Mouse (Mus musculus): ENCODE results near the gene Luc7l3. TPM values are rescaled to one million over a fixed set of nuclear protein-coding genes. Genes with fewer than 3 reads are reported as not detected.

Luc7l3 gene
- polyA plus RNA-seq, 1 experiment from 2014 or later = 127 TPM

DNA sequence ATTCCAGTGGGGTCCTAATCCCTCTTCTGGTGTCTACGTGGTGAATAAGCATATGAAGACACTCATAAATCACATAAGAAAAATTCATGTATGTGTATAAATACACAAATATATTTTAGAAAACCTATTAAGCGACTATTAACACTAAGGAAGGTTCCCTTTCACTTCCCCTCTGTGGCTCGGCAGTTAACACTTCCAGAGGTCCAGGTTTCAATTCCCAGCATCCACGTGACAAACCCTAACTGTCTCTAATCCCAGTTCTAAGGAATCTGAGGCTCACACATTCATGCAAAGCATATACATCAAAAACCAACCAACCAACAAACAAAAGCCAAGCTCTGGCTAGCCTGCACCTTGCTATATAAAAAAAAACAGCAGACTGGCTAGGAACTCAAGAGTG, 4.3 kb downstream of the Luc7l3 start:
- Histone ChIP-seq H3K4me1 (peaks cover 62% of the 10 kb centered on the region), H3K27ac (no peak overlapping the region), H3K36me3 (peaks cover 13% of the 10 kb centered on the region), H3K4me2 (no peak overlapping the region), H3K27me3 (no peaks in the 10 kb centered on the region), H3K9ac (no peak overlapping the region), H3K4me3 (replicated peaks) (no peak overlapping the region), H3K9me3 (replicated peaks) (no peaks in the 10 kb centered on the region)
- no peak for ATAC-seq (replicated peaks; ENCODE audit: low FRiP score)
- WGBS = 51% methylated on average over 4 of the region's 4 CpGs

DNA sequence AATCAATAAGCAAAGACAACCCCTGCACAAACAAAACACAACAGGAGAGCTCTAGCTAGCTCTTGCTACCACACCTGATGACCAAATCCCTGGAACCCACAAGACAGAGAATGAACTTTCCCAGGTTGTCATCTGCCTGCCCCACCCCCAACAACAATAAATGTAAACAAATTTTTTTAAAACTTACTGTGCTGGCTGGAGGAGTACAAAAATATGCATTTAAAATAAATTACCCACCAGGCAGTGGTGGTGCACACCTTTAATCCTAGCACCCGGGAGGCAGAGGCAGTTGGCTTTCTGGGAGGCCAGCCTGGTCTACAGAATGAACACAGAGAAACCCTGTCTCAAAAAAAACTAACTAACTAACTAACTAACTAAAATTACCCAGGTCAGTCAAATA, 4.8 kb downstream of the Luc7l3 start:
- ATAC-seq (replicated peaks; ENCODE audit: low FRiP score) = no peak
- peaks cover 58% of the 10 kb centered on the region for H3K4me1 ChIP-seq
- 77% methylated on average over 1 of the region's 1 CpGs for WGBS

DNA sequence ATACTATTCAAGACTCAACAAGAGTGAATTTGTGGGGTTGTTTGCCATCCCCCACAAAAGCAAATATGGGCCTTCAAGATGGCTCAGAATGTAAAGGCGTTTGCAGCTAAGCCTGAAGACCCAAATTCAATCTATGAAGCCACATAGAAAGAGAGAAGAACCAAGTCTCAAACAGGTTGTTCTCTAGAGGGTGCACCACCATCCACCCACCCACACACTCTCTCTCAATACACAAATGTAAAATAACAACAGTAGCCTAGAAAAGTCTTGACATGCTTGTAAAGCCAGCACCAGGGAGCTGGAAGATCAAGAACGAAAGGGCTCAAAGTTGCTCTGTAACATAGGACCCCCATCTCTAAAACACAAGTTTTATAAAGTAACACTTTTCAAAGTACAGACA, 5.3 kb downstream of the Luc7l3 start:
- no peak overlapping the region for H3K27ac ChIP-seq
- no peaks in the 10 kb centered on the region for H3K9me3 ChIP-seq (replicated peaks)
- no peaks in the 10 kb centered on the region for H3K27me3 ChIP-seq
- H3K4me1 ChIP-seq = peaks cover 58% of the 10 kb centered on the region
- no peak overlapping the region for H3K4me2 ChIP-seq
- WGBS = 74% methylated on average over 2 of the region's 2 CpGs
- ATAC-seq (replicated peaks; ENCODE audit: low FRiP score) = no peak
- peaks cover 13% of the 10 kb centered on the region for H3K36me3 ChIP-seq
- no peak overlapping the region for H3K9ac ChIP-seq
- no peak overlapping the region for H3K4me3 ChIP-seq (replicated peaks)

More for the DNA sequence above, 4.8 kb downstream of the Luc7l3 start:
- H3K9me3 ChIP-seq (replicated peaks) = no peaks in the 10 kb centered on the region
- no peak overlapping the region for H3K27ac ChIP-seq
- H3K4me3 ChIP-seq (replicated peaks) = no peak overlapping the region
- H3K9ac ChIP-seq = no peak overlapping the region
- no peak overlapping the region for H3K4me2 ChIP-seq
- peaks cover 13% of the 10 kb centered on the region for H3K36me3 ChIP-seq
- H3K27me3 ChIP-seq = no peaks in the 10 kb centered on the region

DNA sequence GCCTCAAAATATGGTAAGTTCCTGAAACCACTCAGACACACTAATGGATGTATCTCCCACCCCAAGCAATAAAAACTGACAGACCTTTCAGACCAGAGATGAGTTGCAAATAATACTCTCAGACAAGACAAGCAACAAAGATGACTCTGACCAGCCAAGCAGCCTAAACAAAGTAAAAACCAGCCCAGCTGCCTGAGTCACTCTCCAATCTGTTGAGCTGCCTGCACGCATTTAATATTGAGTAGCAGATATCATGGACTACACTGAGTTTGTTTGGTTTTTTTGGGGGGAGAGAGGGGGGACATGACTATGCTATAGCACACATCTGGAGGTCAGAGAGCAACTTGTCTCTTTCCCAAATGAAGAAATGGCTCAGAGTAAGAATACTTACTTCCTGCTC, 6.5 kb downstream of the Luc7l3 start:
- no peak overlapping the region for H3K4me3 ChIP-seq (replicated peaks)
- no peak overlapping the region for H3K9ac ChIP-seq
- peaks cover 16% of the 10 kb centered on the region for H3K36me3 ChIP-seq
- no peaks in the 10 kb centered on the region for H3K9me3 ChIP-seq (replicated peaks)
- no peaks in the 10 kb centered on the region for H3K27me3 ChIP-seq
- H3K4me1 ChIP-seq = peaks cover 57% of the 10 kb centered on the region
- H3K4me2 ChIP-seq = no peak overlapping the region
- 50% methylated on average over 1 of the region's 1 CpGs for WGBS
- no peak for ATAC-seq (replicated peaks; ENCODE audit: low FRiP score)
- H3K27ac ChIP-seq = no peak overlapping the region

DNA sequence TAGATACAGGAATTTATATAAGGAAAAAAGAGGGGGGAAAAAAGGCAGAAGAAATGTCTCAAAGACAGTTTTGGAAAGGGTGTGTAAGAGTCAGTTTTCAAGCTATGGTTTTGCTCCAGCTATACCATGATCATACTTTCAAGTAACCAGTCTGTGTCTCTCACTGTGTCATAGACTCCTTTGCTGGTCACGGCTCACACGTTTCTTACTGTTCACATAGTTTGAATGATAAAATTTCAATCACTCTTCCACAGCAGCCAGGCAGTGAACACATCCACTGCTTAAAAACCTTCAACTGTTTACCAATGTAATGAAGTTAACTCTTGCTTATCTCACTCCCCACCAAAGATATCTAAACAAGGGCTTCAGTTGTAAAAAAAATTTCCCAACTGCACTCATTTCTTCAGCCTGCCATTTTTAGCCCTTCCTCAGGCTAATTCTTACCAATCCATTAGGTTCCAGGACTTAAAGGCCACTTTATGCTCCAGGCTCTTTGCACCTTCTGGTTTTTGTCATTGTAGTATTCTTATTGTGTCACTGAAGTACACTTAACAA, 7.6 kb downstream of the Luc7l3 start:
- H3K36me3 ChIP-seq = peaks cover 11% of the 10 kb centered on the region
- H3K9me3 ChIP-seq (replicated peaks) = no peaks in the 10 kb centered on the region
- WGBS = 59% methylated on average over 2 of the region's 2 CpGs
- no peak overlapping the region for H3K4me2 ChIP-seq
- H3K4me3 ChIP-seq (replicated peaks) = no peak overlapping the region
- H3K27me3 ChIP-seq = no peaks in the 10 kb centered on the region
- ATAC-seq (replicated peaks; ENCODE audit: low FRiP score) = no peak
- H3K4me1 ChIP-seq = peaks cover 45% of the 10 kb centered on the region
- H3K9ac ChIP-seq = no peak overlapping the region
- no peak overlapping the region for H3K27ac ChIP-seq

DNA sequence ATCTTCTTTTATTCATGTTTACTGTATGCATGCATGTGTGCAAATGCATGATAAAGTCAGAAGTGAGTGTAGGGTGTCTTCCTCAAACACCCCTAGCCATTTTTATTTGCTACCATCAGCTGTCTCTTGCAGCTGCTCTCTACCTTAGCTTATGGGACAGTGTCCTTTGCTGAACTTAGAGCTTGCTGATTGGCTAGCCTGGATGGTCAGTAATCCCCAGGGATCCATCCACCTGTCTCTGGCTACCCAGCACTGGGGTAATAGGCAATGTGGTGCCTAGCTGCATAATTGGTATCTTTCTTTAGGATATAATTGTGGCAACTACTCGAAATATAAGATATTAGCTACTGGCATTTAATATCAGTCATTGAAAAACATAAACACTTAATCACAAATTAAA, 9.1 kb downstream of the Luc7l3 start:
- Histone ChIP-seq H3K36me3 (peaks cover 8% of the 10 kb centered on the region; the same call in 1 of the 2 replicates), H3K9me3 (replicated peaks) (no peaks in the 10 kb centered on the region), H3K9ac (no peak overlapping the region), H3K4me3 (replicated peaks) (no peak overlapping the region), H3K4me2 (no peak overlapping the region), H3K4me1 (peaks cover 37% of the 10 kb centered on the region), H3K27me3 (no peaks in the 10 kb centered on the region), H3K27ac (no peak overlapping the region)
- ATAC-seq (replicated peaks; ENCODE audit: low FRiP score) = no peak
- WGBS = 93% methylated on average over 1 of the region's 1 CpGs

DNA sequence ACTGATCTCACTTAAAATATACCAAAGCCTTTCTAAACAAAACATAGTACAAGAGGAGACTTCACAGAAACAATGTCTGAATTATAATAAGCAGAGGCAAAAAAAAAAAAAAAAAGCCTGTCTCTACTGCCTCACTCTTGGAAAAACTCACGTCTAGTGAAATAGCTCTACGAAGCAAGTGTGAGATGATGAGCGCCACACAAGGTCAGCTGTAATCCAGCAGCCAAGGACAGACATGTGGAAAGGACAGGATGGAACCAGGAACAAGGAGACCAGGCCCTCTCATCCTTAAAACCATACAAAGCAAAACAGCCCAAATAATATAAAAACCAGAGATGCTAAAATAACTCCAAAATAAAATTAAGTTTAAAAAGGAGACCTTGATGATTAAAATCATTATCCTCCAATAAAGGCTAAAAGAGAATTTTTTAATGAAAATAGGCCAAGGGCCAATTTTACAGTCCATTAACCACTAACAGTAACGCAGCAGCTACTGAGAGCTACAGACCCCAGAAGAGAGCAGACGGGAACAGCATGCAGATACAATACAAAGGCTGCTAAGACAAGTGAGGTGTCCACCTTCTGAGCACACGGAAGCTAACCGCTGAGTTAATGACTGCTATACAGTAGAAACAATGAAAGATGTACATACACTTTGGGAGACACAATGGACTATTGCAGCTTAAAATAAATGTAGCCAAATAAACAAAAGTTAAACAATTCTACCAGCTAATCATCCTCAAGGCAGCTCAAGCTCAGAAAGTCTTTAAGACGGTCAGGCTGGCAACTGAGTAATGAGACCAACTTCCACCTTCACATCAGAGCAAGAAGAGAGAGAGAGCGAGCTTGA, 26.6 kb downstream of the Luc7l3 start:
- WGBS = 75% methylated on average over 9 of the region's 9 CpGs
- Histone ChIP-seq H3K9me3 (replicated peaks) (no peaks in the 10 kb centered on the region), H3K36me3 (peaks cover 93% of the 10 kb centered on the region), H3K27me3 (no peaks in the 10 kb centered on the region), H3K4me2 (no peak overlapping the region), H3K4me1 (no peaks in the 10 kb centered on the region), H3K27ac (no peak overlapping the region), H3K9ac (no peak overlapping the region), H3K4me3 (replicated peaks) (no peak overlapping the region)
- ATAC-seq (replicated peaks; ENCODE audit: low FRiP score) = no peak

DNA sequence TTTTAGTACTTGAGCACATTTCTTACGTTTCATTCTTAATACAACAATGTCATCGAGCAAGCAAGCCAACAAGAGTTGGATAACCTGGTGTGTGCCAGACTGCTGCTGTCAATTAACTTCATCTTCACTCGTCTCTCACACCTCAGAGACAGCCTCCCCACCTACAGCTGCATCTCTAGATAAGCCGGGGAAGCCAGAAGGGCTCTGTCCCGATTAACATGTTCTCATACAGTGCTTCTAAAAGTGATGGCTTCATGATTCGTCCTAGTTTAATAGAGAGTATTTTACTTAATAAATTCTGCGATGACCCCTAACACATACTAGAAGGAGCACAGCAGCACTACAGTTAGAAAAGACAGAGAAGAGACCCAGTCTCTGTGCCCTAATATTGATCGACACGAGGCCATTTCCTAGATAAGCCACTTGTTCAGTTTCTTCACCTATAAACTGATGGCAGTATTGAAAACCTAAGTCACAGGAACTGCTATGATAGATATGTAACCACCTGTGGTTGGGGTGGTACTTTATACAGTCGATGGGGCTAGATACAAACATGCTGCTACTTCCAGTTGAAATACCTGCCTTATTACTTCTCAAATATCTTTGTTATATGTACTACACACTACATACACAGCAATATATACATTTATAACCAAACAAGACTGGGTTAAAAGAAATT, 31.6 kb downstream of the Luc7l3 start:
- H3K36me3 ChIP-seq = peaks cover 92% of the 10 kb centered on the region
- no peak overlapping the region for H3K4me2 ChIP-seq
- no peak overlapping the region for H3K27ac ChIP-seq
- H3K9ac ChIP-seq = no peak overlapping the region
- H3K9me3 ChIP-seq (replicated peaks) = no peaks in the 10 kb centered on the region
- 94% methylated on average over 10 of the region's 10 CpGs for WGBS
- H3K4me1 ChIP-seq = no peaks in the 10 kb centered on the region
- H3K4me3 ChIP-seq (replicated peaks) = no peak overlapping the region
- no peaks in the 10 kb centered on the region for H3K27me3 ChIP-seq
- no peak for ATAC-seq (replicated peaks; ENCODE audit: low FRiP score)

DNA sequence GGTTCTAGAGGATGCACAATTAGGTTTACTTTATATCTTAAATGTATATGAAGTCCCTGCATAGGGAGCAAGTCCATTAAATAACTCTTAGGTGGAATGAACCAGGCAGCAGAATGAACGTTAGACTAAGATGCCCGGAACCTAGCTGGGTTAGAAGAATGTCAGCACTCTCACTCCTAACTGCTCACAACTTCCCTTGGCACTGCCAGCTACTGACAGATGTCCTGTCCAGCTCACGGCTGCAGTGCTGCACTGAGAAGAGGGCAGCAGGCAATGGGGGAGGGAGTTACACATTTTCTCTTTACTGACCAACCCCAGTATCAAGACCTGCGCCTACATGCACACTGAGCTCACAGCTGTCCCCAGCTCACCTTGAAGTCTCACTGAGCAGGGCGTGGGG, 34.7 kb downstream of the Luc7l3 start:
- H3K4me3 ChIP-seq (replicated peaks) = no peak overlapping the region
- no peak overlapping the region for H3K9ac ChIP-seq
- no peak for ATAC-seq (replicated peaks; ENCODE audit: low FRiP score)
- no peaks in the 10 kb centered on the region for H3K9me3 ChIP-seq (replicated peaks)
- WGBS = 93% methylated on average over 5 of the region's 5 CpGs
- H3K36me3 ChIP-seq = peaks cover 83% of the 10 kb centered on the region
- H3K27me3 ChIP-seq = no peaks in the 10 kb centered on the region
- H3K27ac ChIP-seq = no peak overlapping the region
- no peaks in the 10 kb centered on the region for H3K4me1 ChIP-seq
- no peak overlapping the region for H3K4me2 ChIP-seq

DNA sequence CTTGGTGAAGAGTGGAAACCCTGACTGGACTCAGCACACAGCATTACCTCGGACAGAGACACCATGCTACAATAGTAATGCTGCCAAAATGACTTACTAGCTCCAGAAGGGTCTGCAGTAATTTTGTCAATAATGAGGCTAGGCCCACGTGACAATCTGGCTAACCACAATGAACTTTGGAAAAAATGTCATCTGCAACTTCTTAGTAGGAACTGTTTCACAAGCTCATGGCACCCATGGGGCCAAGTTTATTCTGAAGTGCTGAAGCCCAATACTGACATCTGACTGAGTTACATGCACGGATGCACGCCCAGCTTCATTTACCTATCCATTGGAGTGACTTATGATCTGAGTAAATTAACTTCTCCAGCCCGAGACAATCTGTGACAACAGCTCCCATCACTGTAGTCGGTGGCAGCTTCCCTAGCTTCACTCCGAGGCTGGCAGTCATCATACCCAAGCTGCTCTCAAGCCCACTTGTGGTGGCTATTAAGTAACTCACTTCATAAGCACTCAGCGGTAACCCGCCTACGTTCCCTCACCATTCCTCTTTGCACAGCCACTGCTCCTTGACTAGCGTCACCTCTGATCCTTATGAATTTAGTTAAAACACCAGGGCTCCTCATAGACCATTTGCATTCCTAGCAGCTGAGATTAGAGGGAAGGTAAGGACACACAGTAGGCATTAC, 35.8 kb downstream of the Luc7l3 start:
- peaks cover 74% of the 10 kb centered on the region for H3K36me3 ChIP-seq
- no peak overlapping the region for H3K4me2 ChIP-seq
- no peak for ATAC-seq (replicated peaks; ENCODE audit: low FRiP score)
- H3K27me3 ChIP-seq = no peaks in the 10 kb centered on the region
- no peak overlapping the region for H3K27ac ChIP-seq
- H3K4me1 ChIP-seq = no peaks in the 10 kb centered on the region
- no peaks in the 10 kb centered on the region for H3K9me3 ChIP-seq (replicated peaks)
- 87% methylated on average over 11 of the region's 11 CpGs for WGBS
- H3K9ac ChIP-seq = no peak overlapping the region
- H3K4me3 ChIP-seq (replicated peaks) = no peak overlapping the region

DNA sequence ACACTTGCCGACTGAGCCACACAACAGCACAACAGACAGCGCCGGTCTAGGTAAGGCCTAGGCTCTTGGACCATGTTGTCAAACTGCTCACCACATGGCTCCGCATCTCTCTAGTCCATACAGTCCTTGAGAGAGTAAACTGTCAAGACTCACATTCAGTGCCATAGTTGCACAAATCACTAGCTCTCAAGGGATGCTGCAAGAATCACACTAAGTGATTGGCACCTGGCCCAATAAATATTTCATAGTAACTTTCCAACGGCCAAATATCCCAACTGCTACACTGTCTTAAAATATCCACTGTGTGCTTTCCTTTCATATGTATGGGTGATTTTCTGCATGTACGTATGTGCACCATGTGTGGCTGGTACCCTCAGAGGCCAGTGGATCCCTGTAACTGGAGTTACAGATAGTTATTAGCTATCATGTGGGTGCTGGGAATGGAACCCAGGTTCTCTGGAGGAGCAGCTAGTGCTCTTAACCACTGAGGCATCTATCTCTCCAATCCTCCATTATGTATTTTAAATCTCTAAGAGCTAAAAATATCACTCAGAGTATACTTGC, 38.2 kb downstream of the Luc7l3 start:
- ATAC-seq (replicated peaks; ENCODE audit: low FRiP score) = no peak
- Histone ChIP-seq H3K9ac (no peak overlapping the region), H3K36me3 (peaks cover 51% of the 10 kb centered on the region), H3K4me3 (replicated peaks) (no peak overlapping the region), H3K27me3 (no peaks in the 10 kb centered on the region), H3K9me3 (replicated peaks) (no peaks in the 10 kb centered on the region), H3K4me1 (no peaks in the 10 kb centered on the region), H3K27ac (no peak overlapping the region), H3K4me2 (no peak overlapping the region)
- WGBS = 89% methylated on average over 6 of the region's 6 CpGs

DNA sequence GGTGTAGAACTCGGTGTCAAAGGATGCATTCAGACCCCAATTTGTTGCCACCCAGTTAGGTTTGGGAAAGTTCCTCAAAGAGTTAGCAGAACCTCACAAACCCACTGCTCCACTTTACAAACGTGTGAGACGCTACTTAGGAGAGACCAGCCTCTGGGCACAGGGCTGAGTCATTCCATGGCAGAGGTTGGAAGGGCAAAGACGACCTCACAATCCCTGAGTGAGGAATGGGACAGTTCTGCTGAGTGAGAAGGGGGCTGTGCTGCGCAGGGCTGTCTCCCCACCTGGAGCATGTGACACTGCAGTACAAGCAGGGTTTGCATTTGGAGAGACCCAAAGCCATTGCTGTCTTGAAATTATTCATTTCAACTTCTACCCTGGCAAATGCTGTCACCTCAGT, 39.5 kb downstream of the Luc7l3 start:
- Histone ChIP-seq H3K4me1 (0 out of 2 replicates have a peak, but pooled peaks cover 3% of the 10 kb centered on the region), H3K9ac (no peak overlapping the region), H3K4me3 (replicated peaks) (no peak overlapping the region), H3K9me3 (replicated peaks) (no peaks in the 10 kb centered on the region), H3K27ac (no peak overlapping the region), H3K36me3 (peaks cover 38% of the 10 kb centered on the region), H3K4me2 (no peak overlapping the region), H3K27me3 (no peaks in the 10 kb centered on the region)
- whole genome bisulfite sequencing = 73% methylated on average over 5 of the region's 5 CpGs
- no peak for ATAC-seq (replicated peaks; ENCODE audit: low FRiP score)

Data from kidney, embryonic 15.5 days (tissue).